Comparison of ENCODE assay signal across 26 mouse cellular contexts in genomic region chr13:93153280-93153679, GRCm38 (mm10). TPM values are rescaled to one million over a fixed set of nuclear protein-coding genes. Genes with fewer than 3 reads are reported as not detected.
DNase-seq lines count a peak whose midpoint lies in the region; ATAC-seq lines count a peak whose summit lies in the region.
"Had no signal": no experiment of that assay in that cellular context is flagged by ENCODE, and none has a peak within 500 bp of the region (broad histone marks: within the 10 kb centered on the region; RNA-seq: fewer than 3 reads in every experiment).

No protein-coding gene starts in this region.

- no peak overlapping the region for H3K4me2 ChIP-seq in embryonic facial prominence, embryonic 14.5 days (ENCODE audit: low read depth, low read length)
- H3K4me2 ChIP-seq: embryonic facial prominence, embryonic 13.5 days; forebrain, embryonic 13.5 days; heart, embryonic 11.5 days; hindbrain, embryonic 13.5 days had no signal

- peaks cover 60% of the 10 kb centered on the region for H3K36me3 ChIP-seq in embryonic facial prominence, embryonic 14.5 days (ENCODE audit: control insufficient read depth, insufficient read depth, low read length)
- peaks cover 86% of the 10 kb centered on the region for H3K36me3 ChIP-seq in embryonic facial prominence, embryonic 10.5 days (replicated peaks)

- peak; percentile 67; the same call in 1 of the 2 replicates for ATAC-seq in embryonic facial prominence, embryonic 14.5 days (ENCODE audit: low read depth)
- ATAC-seq in CD4-positive, CD25-positive, alpha-beta regulatory T cell, adult 4 months, result peak; percentile 90
- no peak for ATAC-seq in monocyte, adult 5-6 weeks (replicated peaks; ENCODE audit: insufficient number of reproducible peaks, low FRiP score, low TSS enrichment, poor library complexity, severe bottlenecking)
- ATAC-seq: forebrain, embryonic 13.5 days; forebrain, embryonic 16.5 days; hindbrain, embryonic 16.5 days had no signal

- 85% methylated on average over 1 of the region's 1 CpGs for WGBS in embryonic facial prominence, embryonic 14.5 days
- WGBS in embryonic facial prominence, embryonic 10.5 days, result 96% methylated on average over 1 of the region's 1 CpGs

- no peak for DNase-seq in embryonic facial prominence, embryonic 14.5 days (ENCODE audit: low spot score)
- no peak for DNase-seq in embryonic facial prominence, embryonic 10.5 days (ENCODE audit: low spot score)
- peak; percentile 19 for DNase-seq in thymus, postnatal 0 days (ENCODE audit: low spot score)
- no peak for DNase-seq in thymus, postnatal 36 days
- DNase-seq in telencephalon, adult 2 months (ENCODE audit: low read depth, low spot score), result peak; percentile 15
- no peak for DNase-seq in spleen, postnatal 4 days (ENCODE audit: low spot score in 2 of 2)
- DNase-seq: adrenal gland, postnatal 36 days; cerebellum, adult 11 months; cerebellum, adult 2 months; cerebellum, adult 9-11 months; cerebellum, postnatal 25 days; gastrocnemius, postnatal 10 days; gastrocnemius, postnatal 36 days; heart, adult 2 months had no signal

- H3K9ac ChIP-seq in embryonic facial prominence, embryonic 14.5 days (ENCODE audit: low read depth, low read length), result no peak overlapping the region
- H3K9ac ChIP-seq: embryonic facial prominence, embryonic 13.5 days; forebrain, embryonic 13.5 days; hindbrain, embryonic 13.5 days had no signal

- H3K4me1 ChIP-seq in embryonic facial prominence, embryonic 14.5 days (ENCODE audit: control insufficient read depth, insufficient read depth, low read length), result no peaks in the 10 kb centered on the region
- no peaks in the 10 kb centered on the region for H3K4me1 ChIP-seq in embryonic facial prominence, embryonic 10.5 days
- H3K4me1 ChIP-seq: embryonic facial prominence, embryonic 13.5 days; forebrain, embryonic 10.5 days; forebrain, embryonic 13.5 days; hindbrain, embryonic 10.5 days; hindbrain, embryonic 13.5 days had no signal

- H3K9me3 ChIP-seq in embryonic facial prominence, embryonic 14.5 days (ENCODE audit: control insufficient read depth, low read length), result no peaks in the 10 kb centered on the region
- no peaks in the 10 kb centered on the region for H3K9me3 ChIP-seq in embryonic facial prominence, embryonic 10.5 days
- H3K9me3 ChIP-seq: embryonic facial prominence, embryonic 13.5 days; forebrain, embryonic 10.5 days; forebrain, embryonic 13.5 days; hindbrain, embryonic 10.5 days; hindbrain, embryonic 13.5 days had no signal

- H3K27me3 ChIP-seq in embryonic facial prominence, embryonic 14.5 days (replicated peaks; ENCODE audit: control insufficient read depth, insufficient read depth, low read length), result no peaks in the 10 kb centered on the region
- H3K27me3 ChIP-seq in embryonic facial prominence, embryonic 10.5 days (replicated peaks; ENCODE audit: low read depth, poor library complexity, severe bottlenecking), result no peaks in the 10 kb centered on the region
- H3K27me3 ChIP-seq: embryonic facial prominence, embryonic 13.5 days; forebrain, embryonic 13.5 days; hindbrain, embryonic 13.5 days had no signal

- no peak overlapping the region for H3K27ac ChIP-seq in embryonic facial prominence, embryonic 14.5 days (replicated peaks; ENCODE audit: low read depth, low read length)
- no peak overlapping the region for H3K27ac ChIP-seq in embryonic facial prominence, embryonic 10.5 days (replicated peaks)
- H3K27ac ChIP-seq: embryonic facial prominence, embryonic 13.5 days; forebrain, embryonic 10.5 days; forebrain, embryonic 13.5 days; heart, adult 2 months; hindbrain, embryonic 10.5 days; hindbrain, embryonic 13.5 days had no signal

- H3K4me3 ChIP-seq in embryonic facial prominence, embryonic 14.5 days (ENCODE audit: low read depth, low read length), result no peak overlapping the region
- H3K4me3 ChIP-seq in embryonic facial prominence, embryonic 10.5 days, result no peak overlapping the region
- H3K4me3 ChIP-seq: embryonic facial prominence, embryonic 13.5 days; forebrain, embryonic 10.5 days; forebrain, embryonic 13.5 days; heart, adult 2 months; hindbrain, embryonic 10.5 days; hindbrain, embryonic 13.5 days had no signal

RNA-seq across cellular contexts. Expression of gene Cmya5, which starts 8.8 kb away (rescaled TPM):
- polyA plus RNA-seq in embryonic facial prominence, embryonic 14.5 days (2014; fragmentation: Nextera tagmentation; extraction: Ambion mirVana), result 1.8 and 3.5 TPM in 2 replicates
- polyA plus RNA-seq in embryonic facial prominence, embryonic 10.5 days (2016; fragmentation: Nextera tagmentation; extraction: Ambion mirVana), result 0.01 and 0.04 TPM in 2 replicates
- 0.28 and 0.29 TPM in 2 replicates for polyA plus RNA-seq in thymus, postnatal 0 days (2015; fragmentation: Nextera tagmentation; extraction: Ambion mirVana)
- under 1 TPM; 0.39 to 0.52 TPM for polyA plus RNA-seq in CD4-positive, CD25-positive, alpha-beta regulatory T cell, adult 4 months (2017; shearing (Covaris generic))
- 2.5 to 4.3 TPM (median 3.1 TPM) in 3 replicates for total RNA-seq in monocyte, adult 5-6 weeks (2017)
- total RNA-seq: common myeloid progenitor, adult 5-6 weeks; granulocyte monocyte progenitor cell, adult 5-6 weeks had no signal

RNA-seq across cellular contexts. Expression of gene Tent2, which starts 38.9 kb away (rescaled TPM):
- polyA plus RNA-seq in embryonic facial prominence, embryonic 14.5 days (2014; fragmentation: Nextera tagmentation; extraction: Ambion mirVana), result 70.8 and 79.5 TPM in 2 replicates
- 70.9 and 71.3 TPM in 2 replicates for polyA plus RNA-seq in embryonic facial prominence, embryonic 10.5 days (2016; fragmentation: Nextera tagmentation; extraction: Ambion mirVana)
- polyA plus RNA-seq in thymus, postnatal 0 days (2015; fragmentation: Nextera tagmentation; extraction: Ambion mirVana), result 48.1 and 49.0 TPM in 2 replicates
- polyA plus RNA-seq in CD4-positive, CD25-positive, alpha-beta regulatory T cell, adult 4 months (2017; shearing (Covaris generic)), result 10 to 100 TPM; 10.5 to 19.5 TPM
- 64.4 to 66.8 TPM (median 64.7 TPM) in 3 replicates for total RNA-seq in monocyte, adult 5-6 weeks (2017)

Comparison
In these comparisons a context has a peak if more than half of its experiments do, and no peak if none do; other contexts are left out.
1. DNase-seq: peak in thymus, postnatal 0 days (single experiment) and telencephalon, adult 2 months (single experiment); none in embryonic facial prominence, embryonic 14.5 days (single experiment), embryonic facial prominence, embryonic 10.5 days (single experiment), thymus, postnatal 36 days (0 of 2) and spleen, postnatal 4 days (0 of 2).